Mouse (Mus musculus): ENCODE measurements around the gene Hspb8.

GRCm38 (mm10) chr5:116400042-116400730, 22.5 kb downstream of the Hspb8 start:
- TF ChIP-seq CTCF (IDR thresholded peaks at IDR 0.05; ENCODE audit: low read depth, low read length) (no peak), GATA1 (IDR thresholded peaks at IDR 0.05; ENCODE audit: borderline replicate concordance, low read length) (no peak), TAL1 (conservative IDR thresholded peaks at IDR 0.05; ENCODE audit: low read depth, low read length) (no peak), POLR2AphosphoS5 (IDR thresholded peaks at IDR 0.05; ENCODE audit: insufficient replicate concordance, low read depth, low read length) (no peak)
